Mouse (Mus musculus): ENCODE measurements around the gene Ipo4.

DNA sequence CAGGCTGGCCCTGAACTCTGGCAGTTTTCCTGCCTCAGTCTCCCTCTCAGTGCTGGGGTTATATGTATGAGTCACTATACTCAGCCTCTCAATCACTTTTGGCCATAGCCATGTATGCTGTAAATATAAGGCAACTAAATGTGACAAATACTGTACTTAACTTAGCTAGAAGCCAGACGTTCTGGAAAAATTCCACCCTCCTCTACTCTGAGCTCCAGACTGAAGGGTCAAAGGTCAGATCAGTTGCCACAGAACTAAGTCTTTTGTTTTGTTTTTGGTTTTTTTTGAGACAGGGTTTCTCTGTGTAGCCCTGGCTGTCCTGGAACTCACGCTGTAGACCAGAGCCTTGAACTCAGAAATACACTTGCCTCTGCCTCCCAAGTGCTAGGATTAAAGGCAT lies 19.9 kb downstream of the Ipo4 start:
- TF ChIP-seq POLR2A (IDR thresholded peaks at IDR 0.05; ENCODE audit: borderline replicate concordance, extremely low read depth, insufficient read depth, insufficient read length, poor library complexity, severe bottlenecking) (no peak), CTCF (IDR thresholded peaks at IDR 0.05; ENCODE audit: borderline replicate concordance, extremely low read depth, insufficient read depth, insufficient read length) (no peak)
